Mouse (Mus musculus) myocyte (in vitro differentiated cells): ENCODE measurements at regions not wholly inside any gene's neighbourhood (a gene's known extent, or its start where the extent isn't known, plus 50 kb on each side); places are given as distances from the start of the nearest gene placed in this dataset.

Source experiments
- MAX ChIP-seq: IDR thresholded peaks from one replicate; pipeline ENCODE4 v1.6.1; 2011; ENCODE audit warnings: low read depth, mild to moderate bottlenecking, control low read depth
- POLR2A ChIP-seq: IDR thresholded peaks from one replicate; pipeline ENCODE4 v1.6.1; 2011; ENCODE audit warnings: low read depth, mild to moderate bottlenecking, control low read depth, moderate library complexity; ENCODE audit not compliant: insufficient read length
- TCF12 ChIP-seq: IDR thresholded peaks from one replicate; pipeline ENCODE4 v1.6.1; 2011; ENCODE audit warnings: mild to moderate bottlenecking, control low read depth; ENCODE audit not compliant: poor library complexity, insufficient read depth, severe bottlenecking
- USF1 ChIP-seq: IDR thresholded peaks from one replicate; pipeline ENCODE4 v1.6.1; 2011; ENCODE audit warnings: low read depth, mild to moderate bottlenecking, control low read depth, moderate library complexity

GRCm38 (mm10) chr1:42755958-42756357 lies 60.4 kb downstream of the Pou3f3 start:
- TF ChIP-seq POLR2A (no peak), USF1 (no peak), MAX (no peak), TCF12 (no peak)
